Mouse (Mus musculus) cortical plate, adult 2 months (tissue): ENCODE measurements around the gene Zfp46.

ENCODE experiments used
- CTCF ChIP-seq: fragments of 200-500 bp; IDR thresholded peaks from 2 replicates; pipeline ENCODE4 v1.5.1; 2011; ENCODE audit warnings: mild to moderate bottlenecking, control low read depth, low read length; ENCODE audit not compliant: insufficient read depth; ENCODE audit errors: extremely low read depth
- POLR2A ChIP-seq: fragments of 200-500 bp; IDR thresholded peaks from 2 replicates; pipeline ENCODE4 v1.6.1; 2011; ENCODE audit warnings: mild to moderate bottlenecking, low read length, control low read depth; ENCODE audit not compliant: insufficient read depth; ENCODE audit errors: extremely low read depth

GRCm38 (mm10) chr4:136324226-136324625 is 39.7 kb downstream of the Zfp46 start:
- peak; percentile 21; the same call in 1 of the 2 replicates for TF ChIP-seq CTCF
- TF ChIP-seq POLR2A = no peak
